Mouse (Mus musculus): ENCODE data around the gene Cdh1.
A peak's percentile ranks its signal among the peaks of the same experiment; 100 is the strongest.

The Cdh1 gene

GRCm38 (mm10) chr8:106623016-106623415 is 19.9 kb downstream of the Cdh1 start:
- DNase-seq (ENCODE audit: low spot score in 2 of 2): no peak

GRCm38 (mm10) chr8:106623451-106623850 is 20.3 kb downstream of the Cdh1 start:
- DNase-seq (ENCODE audit: low spot score in 2 of 2): no peak

- DNase-seq (ENCODE audit: low spot score in 2 of 2): no peak
These were observed 20.8 kb downstream of the Cdh1 start for GRCm38 (mm10) chr8:106623954-106624353.

- no peak for DNase-seq (ENCODE audit: low spot score in 2 of 2)
These were observed 21.6 kb downstream of the Cdh1 start for GRCm38 (mm10) chr8:106624743-106625142.

- no peak for DNase-seq (ENCODE audit: low spot score in 2 of 2)
These were observed 23.1 kb downstream of the Cdh1 start for GRCm38 (mm10) chr8:106626096-106626865.

GRCm38 (mm10) chr8:106628291-106628964 is 25.3 kb downstream of the Cdh1 start:
- no peak for DNase-seq (ENCODE audit: low spot score in 2 of 2)

GRCm38 (mm10) chr8:106629456-106629855 is 26.3 kb downstream of the Cdh1 start:
- no peak for DNase-seq (ENCODE audit: low spot score in 2 of 2)

GRCm38 (mm10) chr8:106631904-106632303 is 28.8 kb downstream of the Cdh1 start:
- no peak for DNase-seq (ENCODE audit: low spot score in 2 of 2)

- DNase-seq (ENCODE audit: low spot score in 2 of 2): no peak
These were observed 29.5 kb downstream of the Cdh1 start for GRCm38 (mm10) chr8:106632650-106633049.

GRCm38 (mm10) chr8:106633361-106634158 is 30.4 kb downstream of the Cdh1 start:
- DNase-seq (ENCODE audit: low spot score in 2 of 2): peak in 1 of 2 experiments; percentile 25

GRCm38 (mm10) chr8:106635284-106635683 is 32.1 kb downstream of the Cdh1 start:
- DNase-seq (ENCODE audit: low spot score in 2 of 2): no peak

GRCm38 (mm10) chr8:106637446-106637845 is 34.3 kb downstream of the Cdh1 start:
- no peak for DNase-seq (ENCODE audit: low spot score in 2 of 2)

- DNase-seq (ENCODE audit: low spot score in 2 of 2): no peak
These were observed 35.7 kb downstream of the Cdh1 start for GRCm38 (mm10) chr8:106638768-106639295.

GRCm38 (mm10) chr8:106640212-106640611 is 37.1 kb downstream of the Cdh1 start:
- no peak for DNase-seq (ENCODE audit: low spot score in 2 of 2)

- no peak for DNase-seq (ENCODE audit: low spot score in 2 of 2)
These were observed 37.8 kb downstream of the Cdh1 start for GRCm38 (mm10) chr8:106640921-106641320.

- no peak for DNase-seq (ENCODE audit: low spot score in 2 of 2)
These were observed 39.0 kb downstream of the Cdh1 start for GRCm38 (mm10) chr8:106642172-106642571.

GRCm38 (mm10) chr8:106643100-106643499 is 39.9 kb downstream of the Cdh1 start:
- peak in 1 of 2 experiments; percentile 27 for DNase-seq (ENCODE audit: low spot score in 2 of 2)

- no peak for DNase-seq (ENCODE audit: low spot score in 2 of 2)
These were observed 41.8 kb downstream of the Cdh1 start for GRCm38 (mm10) chr8:106644957-106645356.

GRCm38 (mm10) chr8:106646153-106646552 is 43.0 kb downstream of the Cdh1 start:
- no peak for DNase-seq (ENCODE audit: low spot score in 2 of 2)

GRCm38 (mm10) chr8:106646731-106647130 is 43.6 kb downstream of the Cdh1 start:
- DNase-seq (ENCODE audit: low spot score in 2 of 2): no peak

- peak; percentile 44 to 76 for DNase-seq (ENCODE audit: low spot score in 2 of 2)
These were observed 44.2 kb downstream of the Cdh1 start for GRCm38 (mm10) chr8:106647387-106647786.

GRCm38 (mm10) chr8:106648421-106648820 is 45.3 kb downstream of the Cdh1 start:
- DNase-seq (ENCODE audit: low spot score in 2 of 2): no peak

Measured in spleen, postnatal 10 days (tissue).